Mouse (Mus musculus): ENCODE measurements around the gene Syne1.

GRCm38 (mm10) chr10:5086329-5086728 lies 465.0 kb downstream of the Syne1 start:
- TF ChIP-seq CTCF (IDR thresholded peaks at IDR 0.05; ENCODE audit: low read depth, low read length) (no peak), POLR2A (IDR thresholded peaks at IDR 0.05; ENCODE audit: borderline replicate concordance, low read depth, low read length) (no peak)

Data from bone marrow macrophage, adult 2 months (primary cell).